Mouse (Mus musculus): ENCODE results near the gene 2610301B20Rik.

2610301B20Rik gene

DNA sequence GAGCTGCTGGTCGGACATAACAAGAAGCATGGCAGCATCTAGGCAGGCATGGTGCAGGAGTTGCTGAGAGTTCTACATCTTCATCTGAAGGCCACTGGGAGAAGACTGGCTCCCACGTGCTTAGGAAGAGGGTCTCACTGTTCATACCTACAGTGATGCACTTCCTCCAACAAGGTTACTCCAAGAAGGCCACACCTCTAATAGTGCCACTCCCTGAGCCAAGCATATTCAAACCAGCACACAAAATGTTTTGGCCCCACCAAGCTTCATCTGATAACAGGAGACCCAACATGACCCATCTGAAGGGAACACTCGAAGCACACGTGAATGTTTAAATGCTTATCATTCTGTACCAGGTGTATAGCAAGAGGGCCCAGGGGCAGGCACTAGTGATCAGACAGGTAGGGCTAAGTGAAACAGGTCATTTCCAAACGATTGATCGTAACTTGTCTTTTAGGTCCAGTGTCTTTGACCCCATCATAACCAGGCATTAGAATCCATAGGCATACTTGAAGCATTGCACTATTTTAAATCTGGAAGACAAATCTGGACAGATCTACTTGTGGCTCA lies 37.7 kb downstream of the 2610301B20Rik start:
- DNase-seq: no peak

DNA sequence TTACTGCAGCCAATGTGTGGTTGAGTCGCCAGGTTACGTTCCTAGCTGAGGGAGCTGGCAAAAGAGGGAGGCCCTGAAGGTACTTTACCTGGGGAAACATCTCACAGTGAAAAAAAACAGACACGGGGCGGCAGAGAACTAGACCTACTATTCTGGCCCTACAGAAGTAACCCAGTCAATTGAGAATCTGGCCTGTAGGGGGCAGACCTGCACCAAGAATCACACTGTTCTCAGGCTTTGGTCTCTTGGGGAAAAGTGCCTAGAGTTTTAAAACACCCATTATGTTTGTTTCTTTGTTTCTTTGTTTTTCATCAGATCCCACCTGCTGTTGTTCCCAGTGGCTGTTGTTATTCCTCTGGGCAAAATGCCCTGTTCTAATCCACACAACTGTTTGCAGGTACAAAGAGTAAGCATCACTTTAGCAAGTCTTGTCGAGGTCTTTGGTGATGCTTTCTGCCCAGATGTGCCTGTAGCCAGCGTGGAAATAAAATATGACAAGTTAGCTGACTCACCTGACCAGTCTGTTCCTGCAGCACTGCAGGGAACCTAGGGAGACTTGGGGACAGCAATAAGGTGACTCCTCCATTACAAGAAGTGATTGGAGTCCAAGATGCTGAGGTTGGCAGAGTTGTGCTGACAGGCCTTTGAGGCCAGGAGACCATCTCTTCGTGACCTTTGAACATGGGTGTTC lies 38.5 kb downstream of the 2610301B20Rik start:
- DNase-seq: peak; percentile 95

DNA sequence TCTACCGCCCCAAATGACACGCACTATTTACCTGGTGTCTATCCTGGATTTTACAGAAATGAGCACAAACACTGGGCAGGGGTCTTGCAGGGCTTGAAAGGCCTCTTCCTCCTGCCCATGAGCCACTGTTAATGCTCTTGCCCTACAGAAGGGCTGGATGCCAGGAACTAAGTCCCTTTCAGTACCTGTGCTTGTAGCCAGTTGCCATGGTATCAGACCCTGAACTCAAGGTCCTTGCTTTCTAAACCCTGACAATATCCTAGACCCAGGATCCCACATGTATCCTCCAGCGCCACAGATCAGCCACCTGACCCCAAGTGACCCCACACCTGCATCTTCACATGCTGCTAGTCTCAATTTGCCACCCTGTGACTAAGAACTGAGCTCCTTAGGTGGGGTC lies 39.1 kb downstream of the 2610301B20Rik start:
- DNase-seq: no peak

DNA sequence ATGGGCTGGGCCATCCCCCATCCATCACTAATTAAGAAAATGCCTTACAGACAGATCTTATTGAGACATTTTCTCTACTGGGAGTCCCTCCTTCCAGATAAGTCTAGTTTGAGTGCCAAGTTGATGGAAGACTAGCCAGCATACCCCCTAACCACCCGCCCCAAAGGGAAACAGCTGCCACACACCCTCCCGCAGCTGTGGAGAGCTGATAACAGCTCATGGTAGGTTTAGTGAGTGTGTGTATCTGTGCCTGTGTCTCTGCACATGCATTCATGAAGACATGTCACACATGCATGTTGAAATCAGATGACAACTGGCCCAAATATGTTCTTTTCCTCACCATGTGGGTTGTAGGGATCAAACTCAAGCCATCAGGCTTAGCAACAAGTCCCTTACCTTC lies 40.5 kb downstream of the 2610301B20Rik start:
- no peak for DNase-seq

DNA sequence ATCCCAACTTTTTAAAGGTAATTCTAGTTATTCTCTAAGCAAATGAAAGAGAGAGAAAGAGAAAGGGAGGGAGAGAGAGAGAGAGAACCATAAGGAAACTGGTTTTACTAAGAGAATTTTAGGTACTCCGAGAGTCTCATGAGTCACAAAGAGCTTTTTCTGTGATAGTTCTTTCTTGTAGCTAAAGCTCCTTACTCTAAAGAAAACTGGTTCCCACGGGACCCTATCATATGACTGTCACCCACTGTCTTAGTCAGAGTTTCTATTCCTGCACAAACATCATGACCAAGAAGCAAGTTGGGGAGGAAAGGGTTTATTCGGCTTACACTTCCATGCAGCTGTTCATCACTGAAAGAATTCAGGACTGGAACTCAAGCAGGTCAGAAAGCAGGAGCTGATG lies 41.0 kb downstream of the 2610301B20Rik start:
- no peak for DNase-seq

DNA sequence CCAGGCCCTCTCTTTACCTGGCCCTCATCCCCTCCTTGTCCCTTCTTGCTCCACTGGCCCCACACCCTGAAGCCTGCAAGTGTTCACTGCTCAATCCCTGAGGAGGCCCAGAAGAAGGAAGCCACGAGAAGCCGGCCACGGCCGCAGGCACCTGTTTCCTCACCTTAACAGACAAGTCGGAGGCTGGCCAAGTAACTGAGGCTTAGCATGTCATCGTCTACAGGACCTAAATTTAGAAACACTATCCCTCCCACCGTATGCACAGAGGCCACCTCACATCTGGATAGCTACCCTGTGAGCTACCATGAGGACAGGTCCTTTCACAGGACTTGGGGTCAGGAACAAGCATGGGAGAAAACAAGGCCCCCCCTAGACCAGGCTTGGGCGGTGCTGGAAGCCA lies 44.1 kb downstream of the 2610301B20Rik start:
- DNase-seq: no peak

DNA sequence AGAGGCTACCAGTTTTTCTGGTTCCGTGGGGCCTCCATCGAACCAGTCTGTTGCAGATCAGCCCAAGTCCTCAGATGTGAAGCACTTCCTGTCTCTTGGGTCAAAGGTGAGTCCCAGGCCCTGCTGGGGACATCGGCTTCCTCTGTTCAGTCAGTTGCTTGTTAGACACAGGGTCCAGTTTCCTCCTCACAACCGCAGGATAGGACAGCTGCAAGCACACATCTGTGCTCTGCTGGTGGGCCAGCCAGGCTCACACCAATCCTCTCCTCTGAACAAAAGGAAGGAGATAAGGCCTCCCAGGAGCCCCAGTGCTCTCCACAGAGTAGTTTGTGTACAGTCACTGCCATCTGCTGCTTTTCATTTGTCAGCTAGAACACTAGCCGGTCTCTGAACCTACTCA lies 44.8 kb downstream of the 2610301B20Rik start:
- no peak for DNase-seq

DNA sequence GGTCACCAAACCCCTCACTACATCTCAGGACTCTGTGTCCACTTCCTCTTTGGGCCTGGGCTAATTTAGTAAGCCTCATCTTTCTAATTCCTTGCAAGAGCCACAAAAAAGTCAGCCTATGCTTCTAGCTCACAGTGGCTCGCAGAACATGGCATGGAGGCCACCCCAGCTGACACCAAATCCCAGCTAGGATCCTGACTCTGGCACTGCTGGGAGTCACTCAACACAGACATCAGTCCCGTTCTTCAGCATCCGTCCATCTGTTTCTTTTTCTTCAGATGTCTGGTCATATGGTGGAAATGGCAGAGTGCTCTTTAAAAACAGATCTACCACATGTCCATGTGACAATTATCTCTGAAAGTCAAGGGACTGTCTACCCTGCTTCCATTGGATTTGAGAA lies 45.2 kb downstream of the 2610301B20Rik start:
- DNase-seq: no peak

DNA sequence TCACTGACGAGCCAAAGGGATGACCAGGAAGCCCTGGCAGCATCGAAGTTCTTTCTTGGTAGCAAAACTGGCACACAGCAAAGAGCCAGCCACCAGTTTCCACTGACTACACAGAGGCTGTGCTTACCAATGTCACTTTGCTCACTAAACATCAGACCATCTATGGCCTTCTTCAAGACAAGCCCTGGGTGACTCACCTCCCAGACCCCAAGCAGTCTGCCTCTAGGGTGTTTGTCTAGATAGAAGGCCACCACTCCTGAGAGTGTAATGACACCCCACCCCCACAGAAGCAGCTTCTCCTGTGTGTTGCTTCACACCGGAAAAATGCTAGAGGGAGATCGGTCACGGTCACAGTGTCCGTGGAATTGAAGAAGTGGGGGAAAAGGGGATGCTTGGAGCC lies 45.7 kb downstream of the 2610301B20Rik start:
- DNase-seq: no peak

DNA sequence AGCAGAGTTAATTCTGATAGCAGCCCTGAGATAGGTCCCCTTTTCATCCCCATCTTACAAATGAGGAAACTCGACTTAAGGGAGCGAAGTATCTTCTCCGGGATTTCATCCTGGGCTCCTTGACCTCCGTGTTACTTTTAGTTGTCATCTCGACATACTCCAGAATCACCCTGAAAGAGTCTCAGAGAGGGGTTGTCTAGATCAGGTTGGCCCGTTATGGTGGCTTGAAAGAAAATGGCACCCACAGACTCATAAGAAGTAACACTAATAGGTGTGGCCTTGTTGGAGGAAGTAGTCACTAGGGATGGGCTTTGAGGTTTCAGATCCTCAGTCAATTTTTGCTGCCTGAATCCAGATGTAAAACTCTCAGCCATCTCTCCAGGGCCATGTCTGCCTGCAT lies 46.3 kb downstream of the 2610301B20Rik start:
- no peak for DNase-seq

DNA sequence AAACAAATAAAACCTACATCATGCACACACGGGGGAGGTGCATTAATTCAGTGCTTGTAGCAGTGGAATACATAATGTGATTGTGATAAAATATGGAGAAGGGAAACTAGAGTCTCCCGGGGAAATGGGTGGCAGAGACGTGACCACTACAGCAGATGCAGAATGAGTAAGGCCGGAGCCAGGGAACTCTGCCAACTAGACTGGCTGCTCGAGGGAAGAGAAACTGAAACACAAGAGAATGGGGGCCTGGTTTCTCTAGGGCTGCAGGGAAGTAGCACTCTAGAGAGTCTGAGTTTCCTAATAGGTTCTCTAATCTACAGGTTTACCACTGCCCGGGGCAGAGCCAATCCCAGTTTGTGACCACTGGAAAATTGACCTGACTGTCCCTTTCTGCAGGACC lies 48.9 kb downstream of the 2610301B20Rik start:
- DNase-seq: peak; percentile 78

DNA sequence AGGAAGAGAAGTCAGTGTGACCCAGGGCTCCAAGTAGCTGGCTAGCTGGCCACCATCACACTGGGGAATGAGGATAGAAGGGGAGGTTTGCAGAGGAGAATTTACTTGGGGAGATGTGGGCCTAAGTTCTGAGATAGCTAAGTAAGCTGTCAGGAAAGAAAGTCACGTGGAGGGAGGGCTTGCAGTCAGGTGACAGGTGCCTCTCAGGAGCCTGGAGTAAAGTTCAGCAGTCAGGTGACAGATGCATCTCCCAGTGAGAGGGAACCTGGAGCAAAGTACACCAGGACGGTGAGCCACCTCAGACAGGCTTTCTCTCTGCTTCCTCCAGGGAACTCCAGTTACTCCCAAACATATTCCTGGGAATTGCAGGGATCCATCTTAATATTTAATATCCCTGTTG lies 49.8 kb downstream of the 2610301B20Rik start:
- DNase-seq: peak; percentile 75

DNA sequence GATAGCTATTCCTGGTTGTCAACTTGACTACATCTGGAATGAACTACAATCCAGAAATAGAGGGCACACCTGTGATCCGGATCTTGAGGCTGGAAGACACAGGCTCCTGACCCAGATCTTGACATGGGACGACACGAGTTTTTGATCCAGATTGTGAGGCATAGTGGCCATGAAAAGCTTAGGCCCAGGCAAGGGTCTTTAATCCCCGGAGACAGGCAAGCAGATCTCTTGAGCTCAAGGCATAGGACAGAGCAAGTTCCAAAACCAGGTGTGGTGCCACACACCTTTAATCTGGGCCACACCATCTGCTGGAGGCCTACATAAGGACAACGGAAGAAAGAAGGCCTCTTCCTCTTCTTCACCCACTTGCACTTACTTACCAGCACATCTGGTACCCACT lies 50.2 kb downstream of the 2610301B20Rik start:
- no peak for DNase-seq

DNA sequence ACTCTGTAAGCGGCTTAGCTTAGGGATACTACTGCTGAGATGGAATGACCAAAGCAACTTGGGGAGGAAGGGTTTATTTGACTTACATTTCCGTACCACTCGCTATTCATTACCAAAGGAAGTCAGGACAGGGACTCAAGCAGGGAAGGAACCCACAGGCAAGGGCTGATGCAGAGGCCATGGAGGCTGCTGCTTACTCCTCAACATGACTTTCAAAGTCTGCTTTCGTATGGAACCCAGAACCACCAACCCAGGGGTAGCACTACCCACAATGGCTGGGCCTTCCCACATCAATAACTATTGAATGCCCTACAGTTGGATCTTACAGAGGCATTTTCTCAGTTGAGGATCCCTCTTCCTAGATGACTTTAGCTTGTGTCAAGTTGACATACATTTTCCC lies 52.1 kb downstream of the 2610301B20Rik start:
- no peak for DNase-seq

DNA sequence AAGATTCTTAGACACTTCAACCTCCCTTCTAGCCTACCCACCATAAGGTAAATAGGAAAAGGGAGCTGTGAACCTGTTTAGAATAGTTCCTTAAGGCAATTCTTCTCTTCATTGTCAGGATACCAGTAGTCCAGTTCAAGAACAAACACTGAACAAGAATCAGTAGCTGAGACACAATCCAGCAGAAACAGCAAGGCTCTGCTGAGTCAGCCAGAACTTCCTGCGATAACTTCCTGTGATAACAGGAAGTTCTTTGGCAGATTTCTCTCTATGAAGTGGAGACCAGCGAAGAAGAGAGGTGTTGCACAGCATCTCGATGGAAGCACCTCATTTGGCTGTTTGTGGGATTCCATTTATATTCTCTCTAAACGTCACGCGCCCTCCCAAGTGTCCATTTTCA lies 53.9 kb downstream of the 2610301B20Rik start:
- DNase-seq: no peak

DNA sequence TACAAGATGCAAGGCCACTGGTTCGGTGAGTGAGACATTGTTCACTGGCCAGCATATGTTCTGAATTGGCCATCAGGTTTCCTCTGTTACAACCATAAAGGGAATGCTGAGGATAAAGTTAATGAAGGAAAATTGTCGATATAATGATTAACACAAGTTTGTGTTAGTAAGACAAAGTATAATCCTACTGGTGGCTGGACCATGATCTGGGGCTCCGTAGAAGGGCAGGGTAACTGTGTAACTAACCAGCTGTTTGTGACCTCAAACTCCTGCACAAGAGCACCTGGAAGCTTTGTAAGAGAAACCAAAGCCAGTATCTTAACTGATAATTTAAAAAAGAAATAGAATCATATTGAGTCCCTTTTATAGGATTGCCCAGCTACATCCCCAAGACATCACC lies 55.4 kb downstream of the 2610301B20Rik start:
- peak; percentile 49 for DNase-seq

DNA sequence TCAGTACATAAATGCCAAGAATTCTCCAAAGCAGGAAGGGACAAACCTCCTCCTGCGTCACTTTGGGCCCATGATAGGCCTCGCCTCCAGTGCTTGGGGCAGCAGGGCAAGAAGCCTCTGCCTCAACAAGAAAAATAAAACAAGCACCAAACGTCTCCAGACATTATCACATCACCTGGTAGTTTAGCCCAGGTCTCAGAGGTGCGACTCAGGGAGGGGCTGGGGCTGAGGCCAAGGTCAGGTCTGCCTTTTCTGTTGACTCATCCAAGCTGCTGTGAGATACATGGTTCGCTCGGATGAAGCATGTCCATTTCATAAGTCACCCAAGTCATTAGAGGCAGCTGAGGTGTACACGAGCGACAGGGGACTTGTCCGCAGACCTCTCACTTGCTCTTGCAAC lies 56.7 kb downstream of the 2610301B20Rik start:
- DNase-seq: no peak

DNA sequence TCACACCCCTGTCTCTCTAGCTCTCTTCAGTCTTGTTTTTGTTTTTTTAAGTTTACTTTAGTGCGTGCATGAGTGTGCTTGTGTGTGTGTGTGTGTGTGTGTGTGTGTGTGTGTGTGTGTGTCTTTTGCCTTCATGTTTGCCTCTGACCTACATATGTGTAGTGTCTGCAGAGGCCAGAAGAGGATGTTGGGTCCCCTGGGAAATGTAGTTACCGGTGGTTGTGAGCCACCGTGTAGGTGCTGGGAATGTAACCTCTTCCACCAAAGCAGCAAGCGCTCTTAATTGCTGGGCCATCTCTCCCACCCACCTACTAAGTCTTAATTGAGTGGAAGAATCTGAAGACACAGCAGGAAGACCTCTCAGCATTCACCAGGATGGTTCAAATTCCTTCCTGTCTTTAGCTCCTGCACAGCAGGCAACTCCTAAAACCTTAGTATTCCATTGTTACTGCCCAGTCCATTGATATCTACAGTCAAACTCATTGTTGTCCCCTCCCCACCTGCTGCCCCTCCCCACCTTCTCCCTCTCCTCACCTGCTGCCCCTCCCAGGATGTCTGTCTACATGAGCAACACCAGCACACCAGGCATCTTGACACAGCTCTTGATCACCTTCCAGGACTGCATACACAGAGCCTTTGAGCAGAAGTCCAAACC lies 57.9 kb downstream of the 2610301B20Rik start:
- no peak for DNase-seq

DNA sequence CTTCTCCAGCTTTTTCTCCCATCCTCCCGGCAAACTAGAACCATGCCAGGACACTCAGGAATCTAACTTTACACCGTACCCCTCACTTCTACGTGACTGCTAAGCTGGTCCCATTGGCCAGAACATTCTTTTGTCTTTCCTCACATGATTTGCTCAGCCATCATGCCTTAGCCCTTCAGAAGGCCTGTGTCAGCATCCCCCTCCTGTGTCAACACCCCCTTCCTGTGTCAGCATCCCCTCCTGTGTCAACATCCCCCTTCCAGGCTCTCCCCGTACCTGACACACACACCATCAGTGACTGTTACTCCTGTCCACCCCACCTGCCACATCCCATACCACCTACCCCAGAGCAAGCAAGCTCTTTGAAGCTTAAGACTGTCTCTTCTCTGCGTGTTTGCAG lies 58.5 kb downstream of the 2610301B20Rik start:
- DNase-seq: no peak

DNA sequence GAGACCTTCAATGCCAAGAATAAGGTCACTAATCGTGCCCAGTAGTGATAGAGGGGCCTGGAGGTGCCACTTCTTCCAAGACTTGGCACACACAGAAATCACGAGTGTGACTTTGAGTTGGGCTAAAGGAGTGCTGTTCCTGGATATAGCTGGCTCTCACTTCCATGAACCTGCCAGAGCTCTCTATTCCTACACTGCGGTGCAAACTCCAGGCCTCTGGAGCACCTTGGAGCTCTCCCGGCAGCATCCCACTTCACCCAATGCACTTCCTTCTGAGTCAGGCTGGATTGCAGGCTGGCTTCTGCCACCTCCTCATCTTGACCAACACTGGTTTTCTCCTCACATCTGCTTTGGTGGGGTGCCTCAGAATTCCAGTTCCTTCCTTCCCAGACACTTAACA lies 62.5 kb downstream of the 2610301B20Rik start:
- DNase-seq: no peak
